Comparison of ENCODE assay signal across 8 mouse cellular contexts in genomic region chr7:127117948-127118347, GRCm38 (mm10). TPM values are rescaled to one million over a fixed set of nuclear protein-coding genes. Genes with fewer than 3 reads are reported as not detected.
DNase-seq lines count a peak whose midpoint lies in the region.

No protein-coding gene starts in this region.

- peak; percentile 42 for DNase-seq in lung, postnatal 36 days
- no peak for DNase-seq in lung, postnatal 10 days
- peak; percentile 52 for DNase-seq in adrenal gland, postnatal 25 days
- DNase-seq in heart, postnatal 10 days = peak; percentile 38 to 50
- peak; percentile 33 for DNase-seq in skeletal muscle tissue, adult 2 months (ENCODE audit: low read depth, low spot score)
- no peak for DNase-seq in ovary, adult 18-20 months (ENCODE audit: low spot score)
- no peak for DNase-seq in left cerebral cortex, adult 11 months (ENCODE audit: low spot score)
- DNase-seq in lung, postnatal 14 days = no peak

- intact Hi-C loops in heart, postnatal 10 days (cut with DNase I) = loop anchor here (2.0 to 10.0 kb wide), 2 partner anchors 69 to 473 kb away; partner anchors contain the start of gene Sgf29

RNA-seq across cellular contexts. Expression of gene Qprt, which starts 4.1 kb away (rescaled TPM):
- total RNA-seq in adrenal gland, postnatal 25 days (2021) = 0.21 TPM in 1 of 2 replicates, not detected in the other
- under 1 TPM in 1 of 2 experiments, not detected in 1; 0.29 TPM for total RNA-seq in heart, postnatal 10 days (2021)

RNA-seq across cellular contexts. Expression of gene Spn, which starts 19.7 kb away (rescaled TPM):
- 0.55 and 1.0 TPM in 2 replicates for total RNA-seq in adrenal gland, postnatal 25 days (2021)
- total RNA-seq in heart, postnatal 10 days (2021) = under 1 TPM; 0.72 to 0.84 TPM

RNA-seq across cellular contexts. Expression of gene AI467606, which starts 26.8 kb away (rescaled TPM):
- total RNA-seq in adrenal gland, postnatal 25 days (2021) = 0.43 and 1.1 TPM in 2 replicates
- total RNA-seq in heart, postnatal 10 days (2021) = 1 to 10 TPM in 1 of 2 experiments, under 1 TPM in 1; 0.94 to 1.5 TPM

RNA-seq across cellular contexts. Expression of gene Zg16, which starts 30.8 kb away (rescaled TPM):
- total RNA-seq in adrenal gland, postnatal 25 days (2021) = not detected in 2 replicates
- total RNA-seq in heart, postnatal 10 days (2021) = not detected

Comparison
In these comparisons a context has a peak if more than half of its experiments do, and no peak if none do; other contexts are left out.
1. DNase-seq: peak in lung, postnatal 36 days (single experiment), adrenal gland, postnatal 25 days (single experiment), heart, postnatal 10 days (2 of 2) and skeletal muscle tissue, adult 2 months (single experiment); none in lung, postnatal 10 days (single experiment), ovary, adult 18-20 months (single experiment), left cerebral cortex, adult 11 months (single experiment) and lung, postnatal 14 days (single experiment).